Mouse (Mus musculus) gastrocnemius, postnatal 25 days (tissue): ENCODE results near the gene D11Wsu47e. TPM values are rescaled to one million over a fixed set of nuclear protein-coding genes. Genes with fewer than 3 reads are reported as not detected.

Experiments used
- DNase-seq: peaks from one replicate; pipeline ENCODE4 v3.0.0; 2022
- total RNA-seq, 2 experiments: library from RNA; stranded (reverse); gene quantifications; 1 replicate in 1 of 2; 2 replicates in 1 of 2; pipeline ENCODE4 v1.2.3; 2021

Gene D11Wsu47e
- total RNA-seq, 2 experiments from 2014 or later = 4.6 TPM

GRCm38 (mm10) chr11:113705966-113706652 is 21.9 kb downstream of the D11Wsu47e start:
- DNase-seq = no peak

DNA sequence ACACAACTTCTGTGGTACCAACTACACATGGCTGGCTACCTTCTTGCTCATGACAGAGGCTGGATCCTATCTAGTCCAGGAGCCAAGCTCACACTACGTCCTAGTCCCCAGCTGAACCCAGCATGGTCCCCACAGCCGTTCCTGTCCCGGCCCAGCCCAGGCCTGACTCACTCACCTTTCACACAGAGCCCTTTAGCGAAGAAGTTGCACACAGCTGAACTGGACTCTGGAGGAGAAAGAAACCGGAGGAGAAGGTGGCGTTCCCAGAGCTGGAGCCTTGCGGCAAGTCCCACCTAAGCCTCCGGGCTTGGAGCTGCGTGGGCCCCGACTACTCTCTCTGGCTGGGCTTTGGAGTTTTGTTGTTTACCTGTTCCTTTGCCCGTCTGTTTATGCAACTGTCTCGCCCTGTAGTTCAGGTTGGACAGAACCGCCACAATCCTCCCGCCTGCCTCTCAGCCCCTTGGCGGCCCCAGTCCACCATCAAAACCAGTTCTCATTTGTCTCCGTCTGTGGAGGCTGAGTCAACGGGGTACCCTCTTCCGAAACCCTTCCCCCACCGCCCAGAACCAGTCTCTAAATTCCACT is 24.5 kb downstream of the D11Wsu47e start:
- no peak for DNase-seq

DNA sequence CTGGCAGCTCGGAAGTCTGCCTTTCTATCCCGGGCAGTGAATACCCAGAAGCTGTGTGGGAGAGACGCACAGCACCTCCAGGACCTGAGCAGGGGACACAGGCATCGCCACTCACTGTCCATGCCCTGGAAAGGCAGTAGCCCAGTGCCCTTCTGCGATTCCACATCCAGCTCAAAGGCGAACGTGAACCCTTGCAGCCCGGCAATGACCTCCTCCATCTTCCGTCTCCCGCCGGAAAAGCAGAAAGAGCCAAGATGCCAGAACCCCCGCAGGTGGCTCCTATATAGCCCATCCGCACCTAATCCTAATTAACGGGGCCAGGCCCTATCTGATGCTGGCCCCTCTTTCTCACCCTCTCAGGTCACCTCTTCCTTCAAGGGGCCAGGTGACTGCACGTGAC is 25.1 kb downstream of the D11Wsu47e start:
- no peak for DNase-seq

DNA sequence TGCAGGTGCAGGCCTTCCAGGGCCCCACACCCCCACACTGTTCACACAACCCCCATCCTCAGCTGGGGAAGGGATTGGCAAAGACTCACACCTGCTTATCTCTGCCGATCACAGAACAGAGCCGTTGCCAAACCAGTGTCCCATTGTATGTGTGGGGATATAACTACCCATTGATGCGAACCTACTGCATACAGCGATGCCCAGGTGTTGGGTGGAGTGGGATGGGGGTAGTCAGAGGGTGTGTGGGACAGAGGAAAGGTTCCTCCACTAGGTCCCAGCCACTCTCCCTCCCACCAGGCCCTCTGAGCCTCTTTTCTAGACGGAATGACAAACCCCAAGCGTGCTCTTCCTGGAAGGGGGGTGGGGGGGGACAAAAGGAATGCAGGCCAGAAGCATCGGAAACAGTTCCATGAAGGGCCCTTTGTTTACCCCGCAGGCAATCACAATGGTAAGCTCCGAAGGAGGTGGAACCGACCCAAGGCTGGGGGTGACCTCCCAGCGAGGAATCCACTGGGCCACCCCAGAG is 25.6 kb downstream of the D11Wsu47e start, which contains the start of gene Cpsf4l:
Cpsf4l (minus strand) TSS at position 287 of the 526 bp plus-strand sequence.
- DNase-seq = no peak

GRCm38 (mm10) chr11:113710257-113710777 is 26.1 kb downstream of the D11Wsu47e start:
- no peak for DNase-seq

GRCm38 (mm10) chr11:113711061-113711460 is 26.8 kb downstream of the D11Wsu47e start:
- no peak for DNase-seq

GRCm38 (mm10) chr11:113715078-113715674 is 31.0 kb downstream of the D11Wsu47e start:
- no peak for DNase-seq

DNA sequence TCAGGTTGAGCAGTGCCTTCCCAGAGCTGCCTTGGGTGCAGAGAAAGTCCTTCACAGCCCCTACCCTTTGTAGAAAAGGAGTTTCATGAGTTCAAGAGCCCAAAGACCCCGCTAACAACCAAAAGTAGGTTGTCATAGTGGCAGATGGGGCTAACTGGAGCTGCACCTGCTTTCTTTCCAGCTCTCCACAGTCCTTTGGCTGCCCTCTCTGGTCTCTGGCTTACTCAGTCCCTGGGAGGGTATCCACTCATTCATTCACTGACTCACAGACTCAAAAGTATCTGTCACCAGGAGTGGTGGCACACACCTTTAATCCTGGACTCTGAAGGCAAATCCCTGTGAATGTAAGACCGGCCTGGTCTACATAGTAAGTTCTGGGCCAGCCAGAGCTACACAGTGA is 31.9 kb downstream of the D11Wsu47e start:
- DNase-seq = no peak

- DNase-seq = no peak
These were observed 33.7 kb downstream of the D11Wsu47e start for GRCm38 (mm10) chr11:113717767-113718424.

DNA sequence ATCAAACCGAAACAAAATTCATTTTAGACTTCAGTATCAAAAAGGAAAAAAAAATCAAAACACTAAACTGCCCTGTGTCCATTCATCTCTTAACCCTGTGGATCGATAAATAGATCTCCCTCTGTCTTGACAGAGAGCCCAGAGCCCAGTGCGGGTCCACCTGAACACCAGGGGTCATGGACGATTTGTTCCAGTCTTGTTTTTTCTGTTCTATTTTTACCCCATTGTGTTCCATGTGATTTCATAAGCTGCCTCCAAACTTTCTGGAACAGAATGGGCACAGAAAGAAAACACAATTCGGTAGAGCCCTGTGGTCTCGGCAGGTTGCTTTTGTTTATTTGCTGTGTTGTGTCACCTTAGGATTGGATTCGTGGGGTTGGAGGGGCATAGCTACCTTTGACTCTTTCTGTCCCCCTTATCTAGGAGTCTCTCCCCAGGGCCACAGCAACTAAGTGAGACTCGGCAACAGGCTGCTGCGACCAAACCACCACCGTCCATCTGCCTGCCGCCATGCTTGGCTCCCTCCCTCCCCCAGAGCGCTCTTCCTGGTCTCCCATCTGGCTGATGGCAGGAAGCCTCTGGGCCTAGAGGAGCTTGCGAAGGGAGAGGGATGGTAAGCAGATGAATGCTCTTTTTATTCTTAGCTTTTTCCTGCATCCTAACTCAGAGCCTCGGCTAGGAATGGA is 38.3 kb downstream of the D11Wsu47e start:
- DNase-seq = no peak

DNA sequence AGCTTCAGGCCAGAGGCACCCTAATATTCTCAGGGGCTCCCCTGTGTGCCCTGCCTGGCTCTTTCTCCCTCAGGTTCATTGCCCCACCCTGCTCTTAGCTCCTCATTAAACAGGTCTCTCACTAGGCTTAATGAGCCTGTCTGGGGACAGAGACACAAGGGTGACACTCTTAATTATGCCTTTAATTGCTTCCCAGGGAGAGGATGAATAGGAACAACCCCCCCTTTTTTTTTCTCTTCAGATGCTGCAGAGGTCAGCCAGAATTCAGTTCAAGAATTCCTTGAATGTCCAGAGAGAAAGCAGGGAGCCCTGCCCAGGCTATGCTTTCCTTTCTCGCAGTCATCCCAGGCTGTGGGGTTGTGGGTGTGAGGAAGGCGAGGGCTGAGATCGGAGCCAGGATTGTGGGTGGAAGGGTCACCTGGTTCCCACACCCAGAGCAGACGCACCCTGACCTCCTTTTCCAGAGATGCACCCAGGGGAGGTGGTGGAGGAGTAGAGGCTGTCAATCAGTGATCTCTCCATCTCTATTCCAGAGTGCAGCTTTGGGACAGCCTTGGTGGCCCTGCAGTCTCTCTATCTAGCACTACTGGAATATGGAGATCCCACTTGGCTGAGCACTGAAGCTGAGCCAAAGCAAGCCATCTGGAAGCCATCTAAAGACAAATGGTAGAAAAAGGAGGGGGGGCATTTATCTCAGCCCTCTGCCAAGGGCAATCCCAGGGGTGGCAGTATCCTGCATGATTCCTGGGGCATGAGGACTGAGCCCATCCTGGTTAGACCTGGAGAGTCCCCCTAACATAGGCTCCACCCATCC is 41.2 kb downstream of the D11Wsu47e start:
- DNase-seq = peak; percentile 73

- DNase-seq = no peak
These were observed 43.0 kb downstream of the D11Wsu47e start for GRCm38 (mm10) chr11:113726994-113727888.

DNA sequence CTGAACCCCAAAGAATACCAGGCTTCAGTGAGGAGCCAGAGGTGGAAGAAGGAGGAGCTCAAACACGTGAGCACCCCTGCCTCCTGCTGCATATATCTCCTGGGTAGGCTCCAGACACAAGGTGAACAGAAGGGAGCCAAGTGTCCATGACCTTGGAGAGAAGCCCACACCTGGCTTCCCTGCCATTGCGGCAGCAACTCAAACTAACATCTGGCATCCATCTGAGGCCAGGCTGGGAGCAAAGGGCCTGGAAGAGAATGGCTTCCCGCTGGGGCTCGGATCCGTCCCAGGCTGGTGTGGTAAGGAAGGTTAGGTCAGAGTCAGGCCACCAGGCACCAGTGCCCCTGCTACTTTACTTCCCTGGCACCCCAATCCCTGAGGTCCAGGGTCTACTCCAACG is 43.8 kb downstream of the D11Wsu47e start:
- DNase-seq = peak; percentile 4

DNA sequence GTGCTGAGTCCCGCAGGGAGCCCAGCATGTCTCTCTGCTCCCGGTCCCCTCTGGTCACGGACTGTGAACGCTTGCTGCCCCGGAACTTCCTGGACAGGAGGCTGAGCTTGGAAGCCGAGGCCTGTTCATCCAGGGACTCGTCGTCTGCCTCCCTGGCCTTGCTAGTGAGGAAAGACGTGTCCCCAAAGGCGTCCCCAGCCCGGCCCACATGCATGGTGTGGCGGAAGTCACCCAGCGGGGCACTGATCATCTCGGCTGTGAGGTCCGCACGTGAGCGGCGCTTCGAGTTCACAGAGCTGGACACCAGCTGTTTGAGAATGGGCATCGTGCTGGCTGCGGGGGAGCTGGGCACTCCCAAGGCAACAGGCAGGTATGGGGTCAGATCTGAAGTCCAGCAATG is 45.0 kb downstream of the D11Wsu47e start:
- DNase-seq = no peak

DNA sequence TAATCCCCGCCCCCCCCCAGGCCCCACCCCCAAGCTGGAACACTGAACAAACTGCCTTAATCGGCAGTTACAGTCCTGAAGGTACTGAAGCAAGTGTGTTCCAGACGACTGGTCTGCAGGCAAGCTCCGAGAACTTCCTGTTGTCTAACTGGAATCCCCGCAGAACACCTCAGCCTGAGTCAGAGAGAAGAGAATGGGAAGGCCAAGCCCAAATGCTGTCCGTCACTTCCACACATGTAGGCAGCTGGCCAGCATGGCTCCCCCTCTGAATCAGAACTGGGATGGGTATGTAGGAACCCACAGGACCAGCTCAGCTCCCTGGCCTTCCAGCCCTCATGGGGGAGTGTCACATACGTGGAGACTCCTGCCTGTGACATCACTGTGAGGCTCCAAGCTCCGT is 45.7 kb downstream of the D11Wsu47e start:
- no peak for DNase-seq

GRCm38 (mm10) chr11:113730879-113731278 is 46.7 kb downstream of the D11Wsu47e start:
- no peak for DNase-seq

GRCm38 (mm10) chr11:113731945-113732612 is 47.9 kb downstream of the D11Wsu47e start:
- no peak for DNase-seq

GRCm38 (mm10) chr11:113733631-113734364 is 49.6 kb downstream of the D11Wsu47e start:
- no peak for DNase-seq

- no peak for DNase-seq
These were observed 50.9 kb downstream of the D11Wsu47e start for GRCm38 (mm10) chr11:113735151-113735550.
